Mouse (Mus musculus): Measurements from ENCODE around the gene Sav1.

DNA sequence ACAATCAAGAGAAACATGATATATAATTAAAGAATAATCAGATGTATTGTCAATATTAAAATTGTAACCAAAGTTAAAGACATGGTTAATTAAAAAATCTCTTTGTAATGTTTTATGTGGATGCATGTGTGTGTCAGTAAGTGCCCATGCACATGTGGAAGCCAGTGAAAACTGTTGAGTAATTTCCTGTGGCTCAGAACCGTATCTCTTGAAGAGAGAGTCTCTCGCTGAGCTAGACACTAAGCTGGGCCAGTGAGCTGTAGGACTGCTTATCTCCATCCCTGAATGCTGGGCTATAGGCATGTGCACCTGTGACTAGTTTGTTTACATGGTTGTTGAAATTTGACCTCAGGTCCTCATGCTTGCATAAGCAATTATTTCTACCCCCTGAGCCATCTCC is 29.4 kb downstream of the Sav1 start:
- TF ChIP-seq ZC3H11A (IDR thresholded peaks at IDR 0.05; ENCODE audit: borderline replicate concordance, low read depth, low read length) (no peak), ZNF384 (IDR thresholded peaks at IDR 0.05; ENCODE audit: low read depth, low read length) (no peak)

Measured in ES-E14 (cell line).